Mouse (Mus musculus) left cerebral cortex, postnatal 14 days (tissue): Measurements from ENCODE around the gene Mx1. TPM values are rescaled to one million over a fixed set of nuclear protein-coding genes. Genes with fewer than 3 reads are reported as not detected.
A peak's percentile ranks its signal among the peaks of the same experiment; 100 is the strongest.

Experiments
- DNase-seq, 2 experiments: peaks; one replicate each; pipeline ENCODE4 v3.0.0; 2021 to 2022; ENCODE audit warnings: low spot score in 2 of 2, mixed read lengths in 1 of 2
- intact Hi-C: fragments of 180-260 bp; cut with DNase I; formaldehyde crosslinking; loops from one replicate; pipeline ENCODE4 v1.15.1; 2025
- long read RNA-seq, 2 experiments: library from polyadenylated mRNA; stranded (forward); transcript quantifications; one replicate each; pipeline ENCODE4 v2.0.0; 2021
- total RNA-seq, 2 experiments: library from RNA; stranded (reverse); gene quantifications; 2 replicates each; pipeline ENCODE4 v1.2.3; 2021

Gene Mx1
- total RNA-seq: 1 to 10 TPM; 2.0 to 2.9 TPM
- long read RNA-seq, experiment 1: 0 reads
- long read RNA-seq, experiment 2: 0 reads

DNA sequence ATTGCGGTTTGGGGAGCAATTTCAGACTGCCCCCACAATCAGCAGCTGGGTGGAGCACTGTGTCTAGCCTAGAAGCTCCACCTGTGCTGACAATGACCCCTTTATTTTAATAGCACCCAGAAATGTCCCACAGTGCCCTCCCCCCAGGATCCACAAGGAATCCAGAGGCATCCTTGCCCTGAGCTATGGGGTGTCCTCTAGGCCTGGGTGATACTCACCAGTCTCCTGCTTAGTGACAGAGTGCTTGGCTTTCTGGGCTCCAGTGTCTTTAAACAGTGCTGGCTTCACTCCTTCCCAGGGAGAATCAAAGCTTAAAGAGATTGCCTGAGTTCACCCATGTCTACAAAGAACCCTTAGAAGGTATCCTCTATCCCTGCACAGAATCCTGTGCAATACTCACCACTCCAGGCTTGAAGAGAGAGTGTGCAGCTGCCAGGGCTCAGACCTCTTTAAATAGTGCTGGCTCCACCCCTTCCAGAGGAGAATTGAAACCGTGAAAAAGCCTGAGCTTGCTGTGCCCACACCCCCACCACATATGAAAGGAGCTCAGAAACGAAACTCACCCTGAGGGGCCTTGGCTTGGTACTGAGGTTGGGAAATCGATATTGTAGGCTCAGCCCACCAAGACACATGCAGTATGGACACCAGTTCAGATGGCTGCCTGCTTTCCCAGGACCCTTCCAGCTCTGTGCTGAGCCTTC is at the start of gene Mx1:
Gene Mx1, minus strand, starts transcription at position 427 of the 701 bp plus-strand sequence.
- intact Hi-C loops: loop anchor here (10.0 kb wide), 1 partner anchor 148 kb away; no protein-coding TSS in a partner anchor
- no peak for DNase-seq

DNA sequence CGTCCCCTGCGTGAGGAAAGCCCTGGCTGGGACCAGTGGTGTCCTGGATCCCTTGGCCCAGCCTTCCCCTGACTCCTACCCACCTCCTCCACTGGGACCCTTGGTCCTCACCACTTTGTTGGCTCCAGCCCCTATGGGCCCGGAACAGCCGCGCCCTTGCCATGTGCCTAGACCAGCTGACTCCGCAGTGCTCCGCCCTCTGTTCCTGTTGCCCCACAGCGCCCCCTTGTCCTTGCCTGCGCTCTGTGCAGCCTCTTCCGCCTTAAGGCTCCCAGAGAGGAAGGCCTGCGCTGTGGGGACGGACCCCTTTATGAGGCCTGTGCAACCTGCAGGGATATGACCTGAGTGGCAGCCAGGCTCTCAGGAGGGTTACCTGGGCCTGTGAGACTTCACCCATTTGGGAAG is 49.6 kb upstream of the Mx1 start:
- DNase-seq: no peak
- intact Hi-C loops: no loop called here

- DNase-seq: no peak
- intact Hi-C loops: no loop called here
Observed at GRCm38 (mm10) chr16:97511495-97511894, 48.8 kb upstream of the Mx1 start.

- no peak for DNase-seq
- intact Hi-C loops: no loop called here
Observed at GRCm38 (mm10) chr16:97510849-97511248, 48.1 kb upstream of the Mx1 start.

DNA sequence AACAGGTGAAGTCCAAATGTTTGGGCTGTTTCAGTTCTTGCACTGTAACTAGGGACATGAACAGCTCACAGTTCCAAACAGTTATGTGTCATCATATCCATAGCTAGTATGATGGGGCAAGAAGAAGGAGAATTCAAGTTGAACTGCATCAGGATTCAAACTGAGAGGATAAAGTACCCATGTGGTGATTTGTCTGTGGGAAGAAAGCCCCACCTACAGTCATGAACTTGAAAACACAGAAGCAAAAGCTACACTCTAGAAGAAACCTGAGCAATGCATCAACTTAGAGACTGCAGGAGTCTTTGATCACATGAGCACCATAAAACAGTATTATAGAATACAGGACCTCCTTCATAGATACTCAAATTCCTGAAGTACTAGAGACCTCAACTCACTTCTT is 45.1 kb upstream of the Mx1 start:
- no peak for DNase-seq
- intact Hi-C loops: no loop called here

GRCm38 (mm10) chr16:97504793-97505192 is 42.1 kb upstream of the Mx1 start:
- intact Hi-C loops: no loop called here
- no peak for DNase-seq

DNA sequence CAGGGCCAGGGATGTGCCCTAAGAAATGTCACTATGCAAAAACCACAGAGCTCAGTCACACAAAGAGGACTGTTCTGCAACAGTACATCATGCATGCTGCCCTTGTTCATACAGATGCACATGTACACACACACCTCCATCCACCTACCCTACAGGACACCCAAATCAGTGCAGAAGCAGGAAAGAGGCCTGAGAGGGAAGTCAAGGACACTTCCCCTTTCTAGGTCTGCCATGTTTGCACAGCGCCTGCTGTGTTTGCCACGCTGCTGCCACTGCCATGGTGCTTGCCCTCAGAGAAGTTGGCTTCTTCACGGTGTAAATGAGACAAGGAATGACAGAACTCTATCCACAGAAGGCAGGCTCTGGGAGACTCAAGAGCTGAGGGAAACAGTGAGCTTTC is 41.1 kb upstream of the Mx1 start:
- intact Hi-C loops: no loop called here
- DNase-seq: no peak

- intact Hi-C loops: no loop called here
- DNase-seq: peak in 1 of 2 experiments; percentile 9
Observed at GRCm38 (mm10) chr16:97500901-97501300, 38.2 kb upstream of the Mx1 start.

DNA sequence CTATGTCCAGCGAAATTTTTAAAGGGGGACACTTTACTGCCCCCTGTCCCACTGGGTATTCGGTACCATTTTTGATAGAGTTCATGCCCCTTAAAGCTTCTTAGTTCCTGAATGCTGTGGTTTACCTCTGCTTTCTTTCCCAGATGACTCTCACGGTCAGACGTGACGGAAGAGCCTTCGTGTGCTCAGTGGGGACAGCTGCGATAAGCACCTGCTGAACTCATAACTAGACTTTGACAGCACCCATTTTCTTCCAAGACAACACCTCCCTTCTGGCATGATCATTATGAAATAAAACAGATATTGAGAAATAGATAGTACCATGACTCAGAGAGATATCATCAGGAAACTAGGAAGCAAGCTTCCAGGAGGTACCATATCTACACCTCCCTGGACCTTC is 36.7 kb upstream of the Mx1 start:
- intact Hi-C loops: no loop called here
- DNase-seq: no peak

DNA sequence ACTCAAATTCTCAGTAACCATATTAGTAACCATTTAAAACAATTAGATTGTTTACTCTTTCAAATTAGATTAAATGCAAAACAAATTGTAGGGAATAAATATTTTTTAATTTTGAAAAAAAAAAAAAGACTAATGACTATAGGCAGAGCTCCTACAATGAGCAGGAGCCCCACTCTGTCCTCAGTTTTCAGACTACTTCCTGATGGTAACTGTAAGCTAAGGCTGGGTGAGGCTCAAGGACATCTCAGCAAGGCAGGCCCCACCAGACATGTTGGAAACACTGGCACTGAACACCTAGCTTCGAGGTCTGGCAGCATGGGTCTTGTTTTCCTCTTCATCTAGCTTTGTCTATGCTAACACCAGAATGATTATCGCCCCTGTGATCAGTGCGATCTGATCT is 35.4 kb upstream of the Mx1 start:
- intact Hi-C loops: no loop called here
- DNase-seq: no peak

DNA sequence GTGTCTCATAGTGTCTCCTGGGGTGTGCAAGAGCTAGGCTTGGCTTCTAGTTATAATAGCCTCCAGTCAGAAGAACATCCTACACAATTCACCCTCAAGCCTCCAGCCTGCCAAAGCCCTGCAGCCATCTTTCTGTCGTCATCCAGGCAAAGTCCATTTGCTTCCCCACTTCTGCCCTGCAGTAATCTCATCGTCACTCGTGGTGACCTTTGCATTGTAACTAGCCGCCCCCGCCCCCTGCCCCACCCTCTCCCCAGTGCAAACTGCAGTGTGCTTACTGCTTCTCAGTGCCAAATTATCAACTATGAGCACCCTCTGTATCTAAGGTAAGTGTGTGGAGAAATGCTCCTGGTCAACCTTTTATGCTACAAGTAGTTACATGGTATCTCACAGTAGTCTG is 35.0 kb upstream of the Mx1 start:
- intact Hi-C loops: no loop called here
- no peak for DNase-seq

GRCm38 (mm10) chr16:97496026-97496425 is 33.3 kb upstream of the Mx1 start:
- intact Hi-C loops: no loop called here
- DNase-seq: no peak

DNA sequence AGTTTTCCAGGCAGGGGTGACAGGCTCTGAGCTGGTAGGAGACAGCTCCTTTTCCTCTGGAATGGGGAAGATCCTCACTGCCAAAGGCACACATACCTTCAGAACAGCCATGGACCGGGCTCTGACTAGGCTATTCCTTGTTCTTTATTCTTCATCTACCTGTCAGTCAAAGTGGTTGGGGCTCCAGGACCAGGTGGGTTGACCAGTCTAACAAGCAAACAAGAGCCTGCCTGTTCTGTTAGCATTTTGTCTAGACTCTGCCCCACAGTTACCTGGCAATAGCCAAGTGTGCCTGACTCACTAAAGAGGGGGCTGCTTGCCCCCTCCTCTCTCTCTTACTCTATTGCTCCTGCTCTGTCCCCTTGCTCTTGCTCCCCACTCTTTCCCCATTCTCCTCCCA is 29.7 kb upstream of the Mx1 start:
- intact Hi-C loops: no loop called here

DNA sequence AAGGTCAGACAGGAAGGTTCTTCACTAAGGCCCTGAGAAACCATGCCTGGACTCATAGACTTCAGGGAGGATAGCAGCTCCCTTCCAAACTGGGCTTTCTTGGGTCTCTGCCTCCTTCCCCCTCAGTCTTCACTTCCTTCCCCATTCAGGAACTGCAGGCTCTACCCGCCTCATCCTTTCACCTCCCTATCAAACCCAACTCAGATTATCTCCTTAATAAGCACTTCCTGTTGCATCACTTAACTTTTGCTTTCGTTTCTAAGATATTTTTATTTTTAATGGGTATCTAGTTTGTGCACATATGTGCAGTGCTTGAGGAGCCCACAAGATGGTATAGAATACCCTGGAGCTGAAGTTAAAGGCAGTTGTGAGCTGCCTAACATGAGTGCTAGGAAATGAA is 15.9 kb upstream of the Mx1 start:
- intact Hi-C loops: no loop called here

More for the DNA sequence above, 29.7 kb upstream of the Mx1 start:
- no peak for DNase-seq

GRCm38 (mm10) chr16:97476524-97476923 is 13.8 kb upstream of the Mx1 start:
- intact Hi-C loops: no loop called here
- DNase-seq: no peak

More for the DNA sequence above, 15.9 kb upstream of the Mx1 start:
- no peak for DNase-seq

GRCm38 (mm10) chr16:97475581-97475980 is 12.9 kb upstream of the Mx1 start:
- no peak for DNase-seq
- intact Hi-C loops: no loop called here

DNA sequence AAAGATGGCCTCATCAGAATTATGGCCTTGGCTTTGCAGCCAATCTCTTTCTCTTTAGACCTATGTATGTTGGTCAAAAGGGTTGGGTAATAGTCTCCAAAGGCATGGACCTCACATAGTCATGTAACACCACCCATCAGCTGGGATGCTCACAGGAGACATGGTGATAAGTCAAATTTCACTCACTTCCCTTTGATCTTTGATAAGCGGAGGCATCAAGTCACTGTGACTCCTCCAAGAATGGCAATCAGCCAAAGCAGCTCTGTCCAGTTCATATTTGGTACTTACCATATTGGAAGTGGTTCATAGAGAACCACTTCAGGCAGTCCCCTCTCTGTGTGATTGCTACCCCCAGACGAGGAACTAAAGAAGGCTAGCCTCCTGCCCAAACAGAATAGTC is 12.0 kb upstream of the Mx1 start:
- DNase-seq: no peak
- intact Hi-C loops: no loop called here

DNA sequence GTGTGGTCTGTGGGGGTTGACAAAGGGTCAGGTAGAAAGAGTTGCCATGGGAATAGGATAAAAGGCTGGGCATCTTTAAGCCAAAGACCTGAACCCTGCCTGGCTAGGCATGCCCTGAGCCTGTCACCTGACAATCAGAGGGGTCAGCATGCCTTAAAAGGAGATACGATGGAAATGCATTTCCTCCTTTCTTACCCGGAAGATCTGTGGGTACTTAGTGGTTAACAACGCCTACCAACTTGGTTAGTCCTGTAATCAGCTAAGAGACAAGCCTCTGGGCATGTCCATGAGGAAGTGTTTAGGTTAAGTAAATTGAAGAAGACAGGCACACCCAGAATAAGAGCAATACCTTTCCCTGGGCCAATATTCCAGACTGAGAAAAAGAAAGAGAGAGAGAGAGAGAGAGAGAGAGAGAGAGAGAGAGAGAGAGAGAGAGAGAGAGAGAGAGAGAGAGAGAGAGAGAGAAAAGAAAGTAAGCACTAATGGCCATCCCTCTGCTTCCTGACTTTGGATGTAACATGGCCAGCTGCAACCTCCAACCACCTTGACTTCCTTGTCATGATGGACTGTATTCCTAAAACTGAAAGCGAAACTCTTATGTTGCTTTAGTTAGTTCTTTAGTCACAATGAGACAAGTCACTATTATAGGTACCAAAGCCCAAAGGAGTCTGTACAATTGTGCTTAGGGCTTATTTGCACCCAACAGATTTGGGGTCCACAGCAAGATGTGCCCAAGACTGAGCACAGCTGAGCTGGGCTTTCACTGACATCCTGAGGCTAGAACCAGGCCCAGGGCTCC is 5.5 kb upstream of the Mx1 start:
- DNase-seq: no peak
- intact Hi-C loops: loop anchor here (10.0 kb wide), 1 partner anchor 153 kb away; no protein-coding TSS in a partner anchor

- DNase-seq: no peak
- intact Hi-C loops: loop anchor here (10.0 kb wide), 1 partner anchor 153 kb away; no protein-coding TSS in a partner anchor
Observed at GRCm38 (mm10) chr16:97467472-97467871, 4.8 kb upstream of the Mx1 start.

DNA sequence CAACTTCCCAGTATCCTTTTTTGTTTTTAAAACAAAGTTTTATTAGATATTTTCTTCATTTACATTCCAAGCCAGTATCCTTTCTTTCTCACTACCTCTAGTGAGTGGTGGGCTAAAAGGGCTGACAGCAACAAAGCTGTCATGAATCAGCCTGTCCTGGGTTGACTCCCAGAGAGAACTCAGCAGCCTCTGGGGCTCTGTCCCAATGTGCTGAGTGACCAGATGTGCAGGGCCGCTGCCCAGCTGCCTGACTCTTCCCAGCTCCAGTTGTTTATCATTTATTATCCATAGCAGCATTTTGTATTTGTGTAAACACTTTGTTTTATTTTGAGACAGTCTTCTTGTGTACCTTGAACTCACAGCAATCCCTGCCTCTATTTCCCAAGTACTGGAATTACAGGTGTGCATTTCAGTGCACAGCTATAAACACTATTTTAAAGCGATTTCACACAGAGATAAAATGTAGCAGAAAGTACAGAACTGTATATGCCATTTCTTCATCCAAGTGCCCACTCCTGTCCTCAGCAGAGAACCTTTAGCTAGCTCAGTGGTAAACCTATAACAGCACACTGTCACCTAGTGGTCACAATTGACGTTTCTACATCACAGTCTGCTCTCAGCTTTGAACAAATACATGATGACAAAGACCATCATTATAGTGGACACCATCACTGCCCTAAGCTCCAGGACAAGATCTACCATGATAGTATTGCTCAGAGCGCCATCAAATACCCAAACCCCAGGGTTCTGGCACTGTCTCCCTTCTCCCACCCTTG is 3.7 kb upstream of the Mx1 start:
- intact Hi-C loops: loop anchor here (10.0 kb wide), 1 partner anchor 152 kb away; no protein-coding TSS in a partner anchor
- peak; percentile 32 to 37 for DNase-seq
